Mouse (Mus musculus) erythroblast, embryonic 14.5 days (primary cell): ENCODE results near the gene Ces5a. TPM values are rescaled to one million over a fixed set of nuclear protein-coding genes. Genes with fewer than 3 reads are reported as not detected.

ENCODE experiments used
- H3K27me3 ChIP-seq: 2 replicates; pipeline ENCODE4 v1.6.1; 2012; ENCODE audit warnings: inconsistent platforms; ENCODE audit not compliant: control insufficient read depth
- H3K36me3 ChIP-seq: 2 replicates; pipeline ENCODE4 v1.6.1; 2012; ENCODE audit warnings: mild to moderate bottlenecking, inconsistent platforms; ENCODE audit not compliant: control insufficient read depth
- H3K4me1 ChIP-seq: 2 replicates; pipeline ENCODE4 v1.6.1; 2012; ENCODE audit warnings: inconsistent platforms; ENCODE audit not compliant: control insufficient read depth
- H3K4me3 ChIP-seq: replicated peaks from 2 replicates; pipeline ENCODE3; 2012; ENCODE audit warnings: moderate library complexity, mild to moderate bottlenecking, inconsistent platforms
- H3K9me3 ChIP-seq: 2 replicates; pipeline ENCODE4 v1.6.1; 2012; ENCODE audit warnings: low read length, inconsistent platforms, mixed read lengths; ENCODE audit not compliant: control insufficient read depth
- GATA1 ChIP-seq: IDR thresholded peaks from 2 replicates; pipeline ENCODE4 v1.6.1; 2012; ENCODE audit warnings: low read length, inconsistent platforms, mixed read lengths
- TAL1 ChIP-seq: IDR thresholded peaks from 3 replicates; pipeline ENCODE4 v1.6.1; 2012; ENCODE audit warnings: low read length, inconsistent platforms, mixed read lengths
- polyA plus RNA-seq: library from polyadenylated mRNA; stranded (reverse); fragments of >175 nt; gene quantifications from 2 replicates; pipeline ENCODE4 v1.2.3, GENCODE M21; 2012

The Ces5a gene
- polyA plus RNA-seq, 1 experiment = not detected

- TF ChIP-seq GATA1 (no peak), TAL1 (no peak)
- Histone ChIP-seq H3K4me1 (no peaks in the 10 kb centered on the region), H3K4me3 (no peak overlapping the region), H3K27me3 (no peaks in the 10 kb centered on the region), H3K9me3 (peaks cover 33% of the 10 kb centered on the region), H3K36me3 (no peaks in the 10 kb centered on the region)
Observed at GRCm38 (mm10) chr8:93454258-93454877, 81.3 kb downstream of the Ces5a start.

Other genes with a start within 250 kb of the Ces5a start
- gene Ces1g, start 198.5 kb downstream of the Ces5a start, polyA plus RNA-seq = not detected in 2 replicates
- not detected in 2 replicates for gene Ces1h, start 156.1 kb downstream of the Ces5a start, polyA plus RNA-seq